14 mouse cellular contexts compared by ENCODE assay signal in genomic region chr5:82312054-82312453, GRCm38 (mm10).
DNase-seq lines count a peak whose midpoint lies in the region; ATAC-seq and TF ChIP-seq lines count a peak whose summit lies in the region.
"Had no signal": no experiment of that assay in that cellular context is flagged by ENCODE, and none has a peak within 500 bp of the region (broad histone marks: within the 10 kb centered on the region; RNA-seq: fewer than 3 reads in every experiment).

No protein-coding gene starts in this region.

- intact Hi-C loops in left cerebral cortex, postnatal 25 days (cut with DNase I): no loop called here

- TF ChIP-seq POLR2A in brain, embryonic 14.5 days (IDR thresholded peaks at IDR 0.05; ENCODE audit: borderline replicate concordance, extremely low read depth, insufficient read depth, insufficient read length, poor library complexity, severe bottlenecking): no peak

- ATAC-seq in heart, embryonic 16.5 days (replicated peaks; ENCODE audit: extremely low read depth, insufficient read depth, low FRiP score): no peak
- ATAC-seq in midbrain, embryonic 11.5 days (ENCODE audit: low FRiP score): peak; percentile 77
- ATAC-seq: forebrain, postnatal 0 days had no signal

- 38% methylated on average over 6 of the region's 6 CpGs for WGBS in heart, embryonic 16.5 days
- 17% methylated on average over 6 of the region's 6 CpGs for WGBS in midbrain, embryonic 11.5 days

- H3K4me3 ChIP-seq in heart, embryonic 16.5 days (ENCODE audit: low read length): no peak overlapping the region
- no peak overlapping the region for H3K4me3 ChIP-seq in midbrain, embryonic 11.5 days (ENCODE audit: low read depth, low read length)
- H3K4me3 ChIP-seq: liver, embryonic 13.5 days had no signal

- H3K4me1 ChIP-seq in heart, embryonic 16.5 days (ENCODE audit: control insufficient read depth, insufficient read depth, low read length): no peaks in the 10 kb centered on the region
- peaks cover 3% of the 10 kb centered on the region; the same call in 1 of the 2 replicates for H3K4me1 ChIP-seq in midbrain, embryonic 11.5 days (ENCODE audit: control insufficient read depth, insufficient read depth, low read length)
- H3K4me1 ChIP-seq: liver, embryonic 13.5 days had no signal

- H3K4me2 ChIP-seq in heart, embryonic 16.5 days (ENCODE audit: low read depth, low read length): peak overlapping the region; percentile 30; the same call in 1 of the 2 replicates
- H3K4me2 ChIP-seq in midbrain, embryonic 11.5 days: no peak overlapping the region
- H3K4me2 ChIP-seq: liver, embryonic 13.5 days had no signal

- DNase-seq in heart, adult 9 months (ENCODE audit: low spot score in 2 of 2): no peak
- DNase-seq in 3T3-L1 (ENCODE audit: low read depth, low spot score): peak; percentile 14
- peak; percentile 74 for DNase-seq in brain, embryonic 14.5 days (ENCODE audit: low read depth)
- no peak for DNase-seq in midbrain, embryonic 11.5 days (ENCODE audit: low spot score, missing footprints)
- DNase-seq in T-cell, adult 2 months (ENCODE audit: low spot score): no peak
- DNase-seq in left cerebral cortex, postnatal 25 days (ENCODE audit: low spot score in 2 of 2): no peak
- DNase-seq: adrenal gland, adult 8-10 months; forebrain, postnatal 0 days; gastrocnemius, postnatal 36 days; liver, embryonic 13.5 days; lung, postnatal 36 days; spleen, adult 18-20 months had no signal

- H3K27me3 ChIP-seq in heart, embryonic 16.5 days (ENCODE audit: control insufficient read depth, insufficient read depth, low read length): no peaks in the 10 kb centered on the region
- no peaks in the 10 kb centered on the region for H3K27me3 ChIP-seq in midbrain, embryonic 11.5 days (ENCODE audit: control insufficient read depth, insufficient read depth, low read length)
- H3K27me3 ChIP-seq: liver, embryonic 13.5 days had no signal

- no peaks in the 10 kb centered on the region for H3K36me3 ChIP-seq in heart, embryonic 16.5 days (ENCODE audit: control insufficient read depth, insufficient read depth)
- no peaks in the 10 kb centered on the region for H3K36me3 ChIP-seq in midbrain, embryonic 11.5 days (ENCODE audit: control insufficient read depth, insufficient read depth, low read length)
- H3K36me3 ChIP-seq: liver, embryonic 13.5 days had no signal

- no peak overlapping the region for H3K27ac ChIP-seq in heart, embryonic 16.5 days (ENCODE audit: low read length)
- no peak overlapping the region for H3K27ac ChIP-seq in midbrain, embryonic 11.5 days (ENCODE audit: low read depth, low read length)
- H3K27ac ChIP-seq: liver, embryonic 13.5 days; stomach, postnatal 0 days had no signal

- no peaks in the 10 kb centered on the region for H3K9me3 ChIP-seq in heart, embryonic 16.5 days (replicated peaks; ENCODE audit: control insufficient read depth, low read length)
- H3K9me3 ChIP-seq in midbrain, embryonic 11.5 days (ENCODE audit: control insufficient read depth, low read length): no peaks in the 10 kb centered on the region
- H3K9me3 ChIP-seq: liver, embryonic 13.5 days had no signal

- no peak for TF ChIP-seq CTCF in brain, embryonic 14.5 days (IDR thresholded peaks at IDR 0.05; ENCODE audit: borderline replicate concordance, extremely low read depth, insufficient read depth, insufficient read length)

- H3K9ac ChIP-seq in heart, embryonic 16.5 days (ENCODE audit: low read length): no peak overlapping the region
- H3K9ac ChIP-seq in midbrain, embryonic 11.5 days (ENCODE audit: low read length): no peak overlapping the region
- H3K9ac ChIP-seq: forebrain, postnatal 0 days; liver, embryonic 13.5 days had no signal

Comparison
In these comparisons a context has a peak if more than half of its experiments do, and no peak if none do; other contexts are left out.
1. DNase-seq: peak in 3T3-L1 (single experiment) and brain, embryonic 14.5 days (single experiment); none in heart, adult 9 months (0 of 2), midbrain, embryonic 11.5 days (single experiment), T-cell, adult 2 months (single experiment) and left cerebral cortex, postnatal 25 days (0 of 2).